Mouse (Mus musculus): Measurements from ENCODE around the gene Apol6.

DNA sequence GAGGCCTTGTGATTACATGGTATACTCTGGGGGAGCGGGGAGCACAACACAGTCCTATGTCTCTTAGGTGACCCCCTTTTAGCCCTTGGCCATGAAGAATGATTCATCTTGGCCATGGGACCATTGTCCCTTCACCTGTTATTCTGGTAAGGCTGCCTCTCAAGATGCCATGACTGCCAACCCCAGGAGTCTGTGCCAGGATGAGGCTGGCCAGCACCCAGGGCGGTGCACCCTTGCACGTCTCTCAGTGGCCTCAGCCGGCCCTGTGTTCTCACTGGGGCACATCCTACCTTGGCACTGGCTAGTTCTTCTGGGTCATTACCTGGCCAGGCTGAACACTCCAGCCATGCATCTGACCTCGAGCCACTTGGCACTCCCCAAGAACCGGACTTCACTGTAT lies 35.7 kb upstream of the Apol6 start:
- TF ChIP-seq CTCF (IDR thresholded peaks at IDR 0.05; ENCODE audit: extremely low read depth, insufficient read depth, low read length) (no peak), POLR2A (IDR thresholded peaks at IDR 0.05; ENCODE audit: extremely low read depth, insufficient read depth, low read length) (no peak)

All from cortical plate, adult 2 months (tissue).